Mouse (Mus musculus) testis, adult 2 months (tissue): ENCODE results near the gene Fam219a.

Experiments used
- CTCF ChIP-seq: fragments of 200-500 bp; IDR thresholded peaks from 2 replicates; pipeline ENCODE4 v1.5.1; 2012; ENCODE audit warnings: low read depth, mild to moderate bottlenecking, inconsistent platforms, low read length, moderate library complexity; ENCODE audit not compliant: control insufficient read depth, insufficient read depth, insufficient replicate concordance
- POLR2A ChIP-seq: fragments of 200-500 bp; IDR thresholded peaks from 2 replicates; pipeline ENCODE4 v1.6.1; 2012; ENCODE audit warnings: low read depth, mild to moderate bottlenecking, inconsistent platforms, low read length, moderate library complexity; ENCODE audit not compliant: control insufficient read depth

GRCm38 (mm10) chr4:41522136-41522535, 47.2 kb downstream of the Fam219a start:
- no peak for TF ChIP-seq CTCF
- TF ChIP-seq POLR2A: no peak
